Mouse (Mus musculus) C2C12 (cell line): ENCODE data around the gene Tmc8. TPM values are rescaled to one million over a fixed set of nuclear protein-coding genes. Genes with fewer than 3 reads are reported as not detected.

Source experiments
- H3K27me3 ChIP-seq: one replicate; pipeline ENCODE4 v1.6.1; 2011; ENCODE audit not compliant: control insufficient read depth, insufficient read depth, insufficient read length
- H3K36me3 ChIP-seq: one replicate; pipeline ENCODE4 v1.6.1; 2011; ENCODE audit not compliant: control insufficient read depth, insufficient read depth
- H3K4me3 ChIP-seq: one replicate; pipeline ENCODE4 v1.5.1; 2011; ENCODE audit warnings: mild to moderate bottlenecking, control low read depth; ENCODE audit not compliant: poor library complexity, insufficient read depth, severe bottlenecking
- H3K79me2 ChIP-seq: one replicate; pipeline ENCODE4 v1.6.1; 2011; ENCODE audit not compliant: control insufficient read depth, insufficient read depth
- H3K79me3 ChIP-seq: one replicate; pipeline ENCODE4 v1.6.1; 2011; ENCODE audit warnings: low read depth, control low read depth
- H3ac ChIP-seq: one replicate; pipeline ENCODE3; 2011; ENCODE audit warnings: low read depth; ENCODE audit not compliant: control insufficient read depth, insufficient read length
- CEBPB ChIP-seq: IDR thresholded peaks from one replicate; pipeline ENCODE4 v1.6.1; 2011; ENCODE audit warnings: low read depth, mild to moderate bottlenecking, control low read depth, moderate library complexity
- CTCF ChIP-seq: IDR thresholded peaks from one replicate; pipeline ENCODE4 v1.5.1; 2011; ENCODE audit not compliant: control insufficient read depth, insufficient read depth, insufficient read length
- FOSL1 ChIP-seq: IDR thresholded peaks from one replicate; pipeline ENCODE4 v1.8.0; 2011; ENCODE audit warnings: mild to moderate bottlenecking, low read length; ENCODE audit not compliant: poor library complexity, insufficient read depth, severe bottlenecking
- MAX ChIP-seq: IDR thresholded peaks from one replicate; pipeline ENCODE4 v1.6.1; 2011; ENCODE audit warnings: mild to moderate bottlenecking, control low read depth
- MYOD1 ChIP-seq: IDR thresholded peaks from one replicate; pipeline ENCODE4 v1.6.1; 2011; ENCODE audit warnings: low read depth; ENCODE audit not compliant: control insufficient read depth, insufficient read length
- MYOG ChIP-seq: IDR thresholded peaks from one replicate; pipeline ENCODE4 v1.6.1; 2011; ENCODE audit not compliant: control insufficient read depth, insufficient read length; ENCODE audit errors: extremely low read depth
- USF1 ChIP-seq: IDR thresholded peaks from one replicate; pipeline ENCODE4 v1.6.1; 2011; ENCODE audit warnings: low read depth, mild to moderate bottlenecking, control low read depth, moderate library complexity
- polyA plus RNA-seq: library from polyadenylated mRNA; unstranded; fragments of >200 nt; fragmentation: generic; extraction: Trizol; gene quantifications from one replicate; pipeline ENCODE4 v1.2.1, GENCODE M21; 2012; ENCODE audit warnings: missing spikeins

The Tmc8 gene
- polyA plus RNA-seq, 1 experiment = 0.09 TPM

DNA sequence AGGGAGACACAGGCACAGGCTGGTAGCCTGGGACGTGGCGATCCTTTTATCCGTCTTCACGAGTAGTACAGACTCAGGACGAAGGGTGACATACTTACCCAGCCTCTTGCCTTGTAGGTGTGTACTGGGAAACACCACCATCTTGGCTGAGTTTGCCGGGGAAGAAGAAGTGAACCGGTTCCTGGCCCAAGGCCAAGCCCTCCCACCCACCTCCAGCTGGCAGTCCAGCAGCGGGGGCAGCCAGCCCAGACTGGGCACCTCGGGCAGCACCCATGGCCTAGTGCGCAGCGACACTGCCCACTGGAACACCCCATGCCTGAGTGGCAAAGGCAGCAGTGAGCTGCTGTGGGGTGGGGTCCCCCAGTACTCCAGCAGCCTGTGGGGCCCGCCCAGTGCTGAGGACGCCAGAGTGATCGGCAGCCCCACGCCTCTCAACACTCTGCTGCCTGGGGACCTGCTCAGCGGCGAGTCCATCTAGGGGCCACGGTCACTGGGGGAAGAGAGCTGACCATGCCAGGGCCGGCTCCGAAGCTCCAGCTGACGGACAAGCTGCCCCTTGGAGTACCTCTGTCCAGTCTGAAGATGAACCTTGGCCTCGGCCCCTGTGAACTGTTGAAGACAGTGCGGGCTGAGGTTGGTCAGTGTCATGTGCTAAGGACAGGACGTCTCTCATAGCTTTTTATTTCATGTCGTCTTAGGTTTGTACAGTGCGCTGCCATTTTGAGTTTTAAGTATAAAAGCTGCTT is 21.3 kb upstream of the Tmc8 start:
- no peak overlapping the region for H3K4me3 ChIP-seq
- H3ac ChIP-seq = no peak overlapping the region
- TF ChIP-seq CTCF = no peak
- TF ChIP-seq MYOD1 = no peak
- TF ChIP-seq USF1 = no peak
- no peak for TF ChIP-seq FOSL1
- no peak for TF ChIP-seq MAX
- TF ChIP-seq MYOG = no peak
- TF ChIP-seq CEBPB = no peak
- H3K79me3 ChIP-seq = no peaks in the 10 kb centered on the region
- H3K79me2 ChIP-seq = no peaks in the 10 kb centered on the region
- H3K36me3 ChIP-seq = peaks cover 28% of the 10 kb centered on the region
- H3K27me3 ChIP-seq = no peaks in the 10 kb centered on the region

DNA sequence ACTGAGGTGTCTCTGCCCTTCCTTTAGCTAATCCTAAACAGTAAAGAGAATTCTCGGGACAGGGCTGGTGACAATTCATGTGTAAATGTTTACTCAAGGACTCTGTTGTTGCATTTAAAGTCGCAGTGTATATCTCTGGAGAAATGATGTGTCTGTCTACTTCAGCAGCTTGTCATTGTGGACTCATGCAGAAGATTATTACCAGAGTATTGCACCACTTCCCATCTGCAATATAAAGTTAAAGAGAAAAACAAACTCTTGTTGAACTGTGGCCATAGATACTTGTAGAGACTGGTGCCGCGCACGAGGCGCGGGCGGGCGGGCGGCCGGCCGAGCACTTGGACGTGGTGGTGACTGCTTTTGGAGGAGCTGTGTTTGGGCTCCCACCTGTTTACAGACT is 20.1 kb upstream of the Tmc8 start:
- H3K4me3 ChIP-seq = no peak overlapping the region
- TF ChIP-seq MAX = no peak
- TF ChIP-seq FOSL1 = no peak
- TF ChIP-seq MYOD1 = no peak
- no peak for TF ChIP-seq USF1
- TF ChIP-seq MYOG = no peak
- no peak for TF ChIP-seq CTCF
- no peak for TF ChIP-seq CEBPB
- no peaks in the 10 kb centered on the region for H3K79me3 ChIP-seq
- no peaks in the 10 kb centered on the region for H3K27me3 ChIP-seq
- no peaks in the 10 kb centered on the region for H3K79me2 ChIP-seq
- H3ac ChIP-seq = no peak overlapping the region
- H3K36me3 ChIP-seq = peaks cover 22% of the 10 kb centered on the region

DNA sequence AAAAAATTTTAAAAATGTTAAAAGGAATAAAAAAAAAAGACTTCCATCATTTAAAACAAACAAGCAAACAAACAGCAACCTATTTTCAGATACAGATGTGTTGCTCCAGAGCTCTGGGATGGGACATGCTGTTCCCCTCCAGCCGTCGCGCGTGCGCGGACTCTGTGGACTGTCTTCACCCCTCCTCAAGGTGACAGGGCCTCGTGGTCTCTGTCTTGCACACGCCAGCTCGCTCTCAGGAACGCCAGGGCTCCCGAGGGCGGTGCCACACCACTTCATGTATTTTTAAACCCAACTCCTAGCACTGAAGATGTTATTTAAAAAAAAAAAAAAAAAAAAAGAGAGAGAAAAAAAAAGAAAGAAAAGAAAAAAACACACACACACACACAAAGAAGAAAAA is 19.6 kb upstream of the Tmc8 start:
- Histone ChIP-seq H3ac (no peak overlapping the region), H3K4me3 (no peak overlapping the region), H3K36me3 (peaks cover 22% of the 10 kb centered on the region), H3K79me3 (no peaks in the 10 kb centered on the region), H3K27me3 (no peaks in the 10 kb centered on the region), H3K79me2 (no peaks in the 10 kb centered on the region)
- TF ChIP-seq MAX = no peak
- TF ChIP-seq USF1 = no peak
- no peak for TF ChIP-seq MYOG

DNA sequence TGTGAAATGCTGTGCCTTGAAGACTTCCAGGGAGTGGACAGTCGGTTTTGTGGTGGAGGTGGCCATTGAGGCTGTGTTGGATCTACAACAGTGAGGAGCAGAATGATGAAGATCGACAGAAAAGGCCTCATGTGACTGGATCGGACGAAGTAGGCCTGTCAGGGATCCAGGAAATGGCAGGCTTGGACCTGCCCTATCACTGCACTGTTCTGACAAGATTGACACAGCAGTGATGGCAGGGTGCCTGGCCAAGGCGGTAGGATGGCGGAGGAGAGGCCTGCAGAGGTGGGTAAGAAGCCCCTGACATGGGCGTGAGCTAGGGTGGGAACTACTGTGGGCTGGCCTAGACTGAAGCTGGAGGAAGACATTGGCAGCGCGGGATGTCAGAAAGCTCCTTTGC is 17.6 kb upstream of the Tmc8 start:
- Histone ChIP-seq H3ac (no peak overlapping the region), H3K79me2 (no peaks in the 10 kb centered on the region), H3K27me3 (no peaks in the 10 kb centered on the region), H3K4me3 (no peak overlapping the region), H3K79me3 (no peaks in the 10 kb centered on the region), H3K36me3 (peaks cover 16% of the 10 kb centered on the region)
- no peak for TF ChIP-seq CEBPB
- TF ChIP-seq MYOG = no peak
- no peak for TF ChIP-seq FOSL1

DNA sequence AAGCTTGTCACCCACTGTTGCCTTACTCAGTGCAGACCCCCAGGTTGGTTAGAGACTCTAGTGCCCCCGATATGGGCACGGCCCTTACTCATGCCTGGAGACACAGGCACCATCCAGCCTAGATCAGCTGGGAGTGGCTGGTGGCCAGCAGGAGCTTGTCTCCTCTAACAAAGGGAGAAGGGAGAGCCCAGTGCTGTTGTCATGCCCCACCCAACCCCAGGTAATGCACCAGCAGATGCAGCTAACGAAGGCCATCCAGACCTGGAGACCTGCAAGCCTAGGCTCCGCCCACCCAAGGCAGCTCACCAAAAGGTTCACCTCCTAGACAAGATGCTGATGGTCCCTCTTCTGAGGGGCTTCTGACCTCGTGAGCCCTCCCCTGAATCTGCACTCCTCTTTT is 16.5 kb upstream of the Tmc8 start:
- Histone ChIP-seq H3K79me2 (no peaks in the 10 kb centered on the region), H3K36me3 (peaks cover 10% of the 10 kb centered on the region), H3ac (no peak overlapping the region), H3K4me3 (no peak overlapping the region), H3K79me3 (no peaks in the 10 kb centered on the region), H3K27me3 (no peaks in the 10 kb centered on the region)
- TF ChIP-seq MAX = no peak
- TF ChIP-seq FOSL1 = no peak
- TF ChIP-seq USF1 = no peak
- TF ChIP-seq MYOG = no peak
- no peak for TF ChIP-seq CEBPB
- no peak for TF ChIP-seq CTCF
- no peak for TF ChIP-seq MYOD1

DNA sequence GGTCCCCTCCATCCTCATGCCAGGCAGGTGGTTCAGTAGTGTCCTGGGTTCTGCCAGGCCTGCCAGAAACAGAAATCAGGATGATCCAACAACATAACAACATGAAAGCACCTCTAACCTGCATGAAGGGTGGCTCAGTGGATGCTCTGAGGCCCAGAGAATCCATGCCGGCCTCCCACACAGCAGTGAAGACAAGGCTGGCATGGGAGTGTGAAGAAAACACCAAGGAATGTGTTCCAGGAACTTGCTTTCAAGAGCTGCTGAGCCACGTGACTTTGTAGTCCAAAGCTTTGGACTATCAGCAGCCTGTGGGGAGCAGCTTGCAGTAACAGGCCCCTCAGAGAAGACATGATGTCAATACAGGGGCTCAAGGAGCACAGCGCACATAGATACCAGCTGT is 15.6 kb upstream of the Tmc8 start:
- H3K4me3 ChIP-seq = no peak overlapping the region
- H3K79me2 ChIP-seq = no peaks in the 10 kb centered on the region
- peaks cover 10% of the 10 kb centered on the region for H3K36me3 ChIP-seq

More for the DNA sequence above, 15.6 kb upstream of the Tmc8 start:
- Histone ChIP-seq H3ac (no peak overlapping the region), H3K27me3 (no peaks in the 10 kb centered on the region), H3K79me3 (no peaks in the 10 kb centered on the region)
- TF ChIP-seq USF1 (no peak), MAX (no peak), FOSL1 (no peak), MYOD1 (no peak), CEBPB (no peak), MYOG (no peak), CTCF (no peak)
